Mouse (Mus musculus): ENCODE data around the gene Copz2. TPM values are rescaled to one million over a fixed set of nuclear protein-coding genes. Genes with fewer than 3 reads are reported as not detected.
"Not testable (repeated sequence)": the region's sequence is repeated elsewhere in the genome, so short reads cannot be mapped to it uniquely, and the experiment has no call there.

Gene Copz2
- polyA plus RNA-seq (2015; fragmentation: Nextera tagmentation; extraction: Ambion mirVana), result 124 and 125 TPM in 2 replicates

DNA sequence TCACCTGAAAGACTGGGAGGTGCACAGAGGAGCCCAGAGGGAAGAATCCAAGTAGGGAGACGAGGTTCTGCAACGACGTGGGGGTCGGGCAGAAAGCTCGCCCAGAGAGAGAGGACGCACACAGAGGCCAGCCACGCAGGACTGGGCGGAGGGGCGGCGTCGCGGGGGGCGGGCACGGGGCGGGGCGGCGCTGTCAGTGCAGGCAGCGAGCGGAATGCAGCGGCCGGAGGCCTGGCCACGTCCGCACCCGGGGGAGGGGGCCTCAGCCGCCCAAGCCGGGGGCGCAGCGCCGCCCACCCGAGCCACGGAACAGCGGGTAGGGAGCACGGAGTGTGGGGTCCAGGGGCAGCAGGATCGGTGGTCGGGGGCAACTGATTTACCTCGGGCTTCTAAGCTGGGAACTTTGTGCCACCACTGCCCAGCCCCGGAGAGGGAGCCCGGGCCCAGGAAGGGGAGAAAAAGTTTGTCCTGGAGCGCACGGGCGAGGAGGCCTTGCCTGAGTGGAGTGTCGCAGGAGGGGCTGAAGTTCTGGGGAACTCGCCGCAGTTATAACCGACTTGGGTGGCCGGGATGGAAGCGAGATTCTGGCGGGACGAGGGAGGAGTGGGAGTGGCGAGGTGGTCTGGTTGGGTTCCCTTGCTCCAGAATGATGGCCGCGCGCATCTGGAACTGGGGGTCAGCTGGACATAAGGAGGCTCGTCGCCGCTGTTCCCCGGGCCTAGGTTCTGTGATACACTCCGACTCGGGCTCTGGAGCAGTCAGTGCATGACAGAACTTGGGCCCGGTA, at the start of gene Copz2:
TSS of gene Copz2 (plus strand) at position 190 of the 787 bp plus-strand sequence.
- H3K27ac ChIP-seq, result peak within 1 kb of the TSS; percentile 78
- no peaks in the 10 kb centered on the region for H3K9me3 ChIP-seq
- peak within 1 kb of the TSS; percentile 40 for H3K9ac ChIP-seq
- peak within 1 kb of the TSS; percentile 78 for H3K4me2 ChIP-seq
- H3K27me3 ChIP-seq (replicated peaks), result no peaks in the 10 kb centered on the region
- peak; percentile 85 for ATAC-seq (ENCODE audit: insufficient read depth, low FRiP score, low read depth)
- 0 out of 2 replicates have a peak, but pooled peaks cover 4% of the 10 kb centered on the region for H3K4me1 ChIP-seq
- H3K36me3 ChIP-seq, result no peaks in the 10 kb centered on the region
- under 1% methylated on average over 60 of the region's 60 CpGs for whole genome bisulfite sequencing
- H3K4me3 ChIP-seq (replicated peaks), result peak within 1 kb of the TSS; percentile 62

- no peaks in the 10 kb centered on the region for H3K4me1 ChIP-seq
- H3K27me3 ChIP-seq (replicated peaks), result no peaks in the 10 kb centered on the region
- H3K4me3 ChIP-seq (replicated peaks), result no peak overlapping the region
- no peak for ATAC-seq (ENCODE audit: insufficient read depth, low FRiP score, low read depth)
- WGBS, result 90% methylated on average over 5 of the region's 5 CpGs
- peaks cover 48% of the 10 kb centered on the region for H3K36me3 ChIP-seq
- H3K9me3 ChIP-seq, result no peaks in the 10 kb centered on the region
- H3K4me2 ChIP-seq, result no peak overlapping the region
- no peak overlapping the region for H3K9ac ChIP-seq
- H3K27ac ChIP-seq, result no peak overlapping the region
These were observed 44.1 kb upstream of the Copz2 start for GRCm38 (mm10) chr11:96805606-96806005.

GRCm38 (mm10) chr11:96808066-96808465, 41.6 kb upstream of the Copz2 start:
- ATAC-seq (ENCODE audit: insufficient read depth, low FRiP score, low read depth), result no peak
- Histone ChIP-seq H3K9ac (no peak overlapping the region), H3K4me3 (replicated peaks) (no peak overlapping the region), H3K4me1 (no peaks in the 10 kb centered on the region), H3K27me3 (replicated peaks) (no peaks in the 10 kb centered on the region), H3K9me3 (no peaks in the 10 kb centered on the region), H3K36me3 (peaks cover 37% of the 10 kb centered on the region), H3K27ac (no peak overlapping the region), H3K4me2 (no peak overlapping the region)
- 62% methylated on average over 1 of the region's 1 CpGs for WGBS

GRCm38 (mm10) chr11:96809562-96810235, 40.0 kb upstream of the Copz2 start:
- Histone ChIP-seq H3K4me1 (no peaks in the 10 kb centered on the region), H3K36me3 (peaks cover 36% of the 10 kb centered on the region), H3K27me3 (replicated peaks) (no peaks in the 10 kb centered on the region), H3K9me3 (no peaks in the 10 kb centered on the region), H3K4me3 (replicated peaks) (no peak overlapping the region), H3K27ac (no peak overlapping the region), H3K4me2 (no peak overlapping the region), H3K9ac (no peak overlapping the region)
- ATAC-seq (ENCODE audit: insufficient read depth, low FRiP score, low read depth), result no peak
- WGBS, result 88% methylated on average over 6 of the region's 6 CpGs

DNA sequence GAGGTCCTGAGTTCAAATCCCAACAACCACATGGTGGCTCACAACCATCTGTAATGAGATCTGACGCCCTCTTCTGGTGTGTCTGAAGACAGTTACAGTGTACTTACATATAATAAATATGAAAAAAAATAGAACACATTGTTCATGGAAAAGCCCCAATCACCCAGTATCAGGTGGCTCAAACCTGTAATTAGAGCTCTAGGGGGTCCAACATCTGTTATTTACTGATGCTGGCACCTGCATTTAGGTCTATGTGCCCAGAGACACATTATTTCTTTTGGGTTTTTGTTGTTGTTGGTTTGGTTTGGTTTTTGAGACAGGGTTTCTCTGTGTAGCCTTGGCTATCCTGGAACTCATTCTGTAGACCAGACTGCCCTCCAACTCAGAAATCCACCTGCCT, 38.5 kb upstream of the Copz2 start:
- not testable (repeated sequence) for H3K9me3 ChIP-seq; H3K27me3 ChIP-seq (replicated peaks); ATAC-seq (ENCODE audit: insufficient read depth, low FRiP score, low read depth); H3K4me2 ChIP-seq; H3K4me1 ChIP-seq; H3K27ac ChIP-seq; H3K9ac ChIP-seq; H3K4me3 ChIP-seq (replicated peaks)
- H3K36me3 ChIP-seq, result peaks cover 38% of the 10 kb centered on the region
- 94% methylated on average over 1 of the region's 1 CpGs for WGBS

DNA sequence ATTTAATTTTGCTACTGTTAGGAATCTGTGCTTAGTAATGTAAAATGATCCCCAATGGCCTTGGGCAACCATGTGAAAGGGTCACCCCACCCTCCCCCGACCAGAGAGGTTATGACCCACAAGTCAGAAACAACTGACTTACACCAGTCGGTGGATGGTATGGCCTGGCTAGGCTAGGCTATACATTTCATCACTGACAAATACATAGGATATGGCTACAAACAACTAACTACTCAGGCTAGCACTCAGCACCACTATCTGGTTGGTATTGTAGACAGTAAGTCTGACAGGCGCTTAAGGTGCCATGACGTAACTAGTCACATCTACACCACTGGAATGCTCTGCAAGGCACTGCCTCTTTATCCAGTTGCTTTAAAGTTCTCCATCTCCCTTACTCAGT, 36.2 kb upstream of the Copz2 start:
- WGBS, result 77% methylated on average over 4 of the region's 4 CpGs
- no peak for ATAC-seq (ENCODE audit: insufficient read depth, low FRiP score, low read depth)
- Histone ChIP-seq H3K27me3 (replicated peaks) (no peaks in the 10 kb centered on the region), H3K4me3 (replicated peaks) (no peak overlapping the region), H3K4me2 (no peak overlapping the region), H3K36me3 (peaks cover 38% of the 10 kb centered on the region), H3K9ac (no peak overlapping the region), H3K4me1 (no peaks in the 10 kb centered on the region), H3K27ac (no peak overlapping the region), H3K9me3 (no peaks in the 10 kb centered on the region)

DNA sequence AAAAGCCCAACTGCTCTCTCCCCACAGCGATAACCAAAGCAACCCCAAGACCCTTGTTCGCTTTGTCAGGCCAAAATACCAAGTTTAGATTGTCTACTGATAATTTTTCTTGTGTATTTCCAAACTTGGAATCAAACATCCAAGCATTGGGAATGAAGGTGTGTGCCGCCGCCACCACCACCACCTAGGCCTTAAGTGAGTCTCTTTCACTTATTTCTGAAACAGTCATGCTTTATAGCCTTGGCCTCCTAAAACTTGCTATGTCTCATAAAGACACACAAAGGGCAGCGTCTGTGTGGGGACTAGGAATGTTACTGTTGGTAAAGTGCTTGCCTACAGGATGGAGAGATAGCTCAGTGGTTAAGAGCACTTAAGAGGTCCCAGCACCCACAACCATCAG, 35.8 kb upstream of the Copz2 start:
- 86% methylated on average over 5 of the region's 5 CpGs for WGBS
- H3K9me3 ChIP-seq, result no peaks in the 10 kb centered on the region
- no peaks in the 10 kb centered on the region for H3K27me3 ChIP-seq (replicated peaks)
- peaks cover 38% of the 10 kb centered on the region for H3K36me3 ChIP-seq
- no peak for ATAC-seq (ENCODE audit: insufficient read depth, low FRiP score, low read depth)
- no peak overlapping the region for H3K4me2 ChIP-seq
- H3K4me1 ChIP-seq, result no peaks in the 10 kb centered on the region
- no peak overlapping the region for H3K4me3 ChIP-seq (replicated peaks)
- H3K9ac ChIP-seq, result no peak overlapping the region
- H3K27ac ChIP-seq, result no peak overlapping the region

DNA sequence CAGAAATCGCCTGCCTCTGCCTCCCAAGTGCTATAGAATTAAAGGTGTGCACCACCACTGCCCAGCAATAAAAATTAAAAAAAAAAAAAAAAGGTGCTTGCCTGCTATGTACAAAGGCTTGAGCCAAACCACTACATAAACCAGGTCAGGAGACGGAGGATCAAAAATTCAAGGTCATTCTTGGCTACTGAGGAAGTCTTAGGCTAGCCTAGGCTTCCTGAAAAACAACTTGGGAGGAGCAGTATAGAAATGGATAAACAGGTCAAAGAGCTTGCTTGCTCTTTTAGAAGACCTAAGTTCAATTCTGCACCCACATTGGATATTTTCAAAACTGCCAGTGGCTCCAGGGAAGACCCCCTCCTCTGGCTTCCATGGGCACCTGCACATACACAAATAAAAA, 35.2 kb upstream of the Copz2 start:
- Histone ChIP-seq H3K9ac (no peak overlapping the region), H3K4me2 (no peak overlapping the region), H3K27ac (no peak overlapping the region), H3K4me3 (replicated peaks) (no peak overlapping the region), H3K9me3 (no peaks in the 10 kb centered on the region), H3K27me3 (replicated peaks) (no peaks in the 10 kb centered on the region), H3K4me1 (no peaks in the 10 kb centered on the region), H3K36me3 (peaks cover 40% of the 10 kb centered on the region)
- WGBS, result 81% methylated on average over 2 of the region's 2 CpGs
- no peak for ATAC-seq (ENCODE audit: insufficient read depth, low FRiP score, low read depth)

DNA sequence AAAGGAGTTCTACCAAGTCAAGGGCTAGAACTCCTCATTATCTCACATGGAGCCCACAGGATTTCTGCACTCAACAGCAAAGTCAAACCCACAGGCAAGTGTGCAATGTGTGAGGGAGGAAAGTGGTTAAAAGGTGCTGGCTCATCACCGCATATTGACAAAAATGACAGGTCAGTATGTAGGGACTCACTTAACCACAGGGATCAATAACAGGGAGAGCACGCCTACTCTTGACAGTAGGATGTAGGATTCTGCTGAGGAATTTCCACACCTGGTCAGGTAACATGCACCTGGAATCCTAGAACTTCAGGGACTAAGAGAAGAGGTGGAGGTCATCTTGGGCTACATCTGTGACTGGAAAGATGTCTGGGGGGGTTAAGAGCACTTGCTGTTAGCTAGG, 33.8 kb upstream of the Copz2 start:
- H3K36me3 ChIP-seq, result peaks cover 44% of the 10 kb centered on the region
- no peak for ATAC-seq (ENCODE audit: insufficient read depth, low FRiP score, low read depth)
- 88% methylated on average over 2 of the region's 2 CpGs for WGBS

GRCm38 (mm10) chr11:96816494-96816893, 33.2 kb upstream of the Copz2 start:
- no peak overlapping the region for H3K4me3 ChIP-seq (replicated peaks)
- H3K36me3 ChIP-seq, result peaks cover 48% of the 10 kb centered on the region
- H3K27me3 ChIP-seq (replicated peaks), result no peaks in the 10 kb centered on the region
- H3K27ac ChIP-seq, result no peak overlapping the region
- ATAC-seq (ENCODE audit: insufficient read depth, low FRiP score, low read depth), result no peak
- 85% methylated on average over 1 of the region's 1 CpGs for WGBS
- H3K9ac ChIP-seq, result no peak overlapping the region
- H3K9me3 ChIP-seq, result no peaks in the 10 kb centered on the region
- H3K4me1 ChIP-seq, result no peaks in the 10 kb centered on the region
- H3K4me2 ChIP-seq, result no peak overlapping the region

More for the DNA sequence above, 33.8 kb upstream of the Copz2 start:
- Histone ChIP-seq H3K4me2 (no peak overlapping the region), H3K9me3 (no peaks in the 10 kb centered on the region), H3K4me3 (replicated peaks) (no peak overlapping the region), H3K27ac (no peak overlapping the region), H3K27me3 (replicated peaks) (no peaks in the 10 kb centered on the region), H3K4me1 (no peaks in the 10 kb centered on the region), H3K9ac (no peak overlapping the region)

DNA sequence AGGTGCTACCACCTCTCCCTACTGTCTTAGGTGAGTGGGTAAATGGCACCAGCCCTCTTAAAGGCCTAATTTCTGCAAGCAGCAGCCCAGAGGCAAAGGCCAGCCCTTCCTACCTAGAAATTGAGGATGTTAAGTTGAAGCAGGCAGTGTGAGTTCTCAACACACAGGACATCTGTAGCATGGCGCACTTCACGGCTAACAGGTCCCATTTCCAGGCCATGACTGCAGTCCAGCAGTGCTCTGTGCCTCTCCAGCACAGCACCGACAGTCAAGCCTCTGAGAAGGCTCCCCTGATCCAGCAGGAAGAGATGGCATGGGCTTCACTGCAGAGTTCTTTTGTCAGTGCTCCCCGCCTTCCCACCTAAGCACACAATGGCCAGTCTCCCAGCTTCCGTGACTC, 32.7 kb upstream of the Copz2 start:
- 84% methylated on average over 5 of the region's 5 CpGs for WGBS
- Histone ChIP-seq H3K4me2 (no peak overlapping the region), H3K4me1 (no peaks in the 10 kb centered on the region), H3K36me3 (peaks cover 51% of the 10 kb centered on the region), H3K9me3 (no peaks in the 10 kb centered on the region), H3K4me3 (replicated peaks) (no peak overlapping the region), H3K27ac (no peak overlapping the region), H3K9ac (no peak overlapping the region), H3K27me3 (replicated peaks) (no peaks in the 10 kb centered on the region)
- no peak for ATAC-seq (ENCODE audit: insufficient read depth, low FRiP score, low read depth)

- peaks cover 51% of the 10 kb centered on the region for H3K36me3 ChIP-seq
- 82% methylated on average over 8 of the region's 8 CpGs for WGBS
- ATAC-seq (ENCODE audit: insufficient read depth, low FRiP score, low read depth), result no peak
These were observed 31.5 kb upstream of the Copz2 start for GRCm38 (mm10) chr11:96818128-96818710.

More at GRCm38 (mm10) chr11:96818128-96818710, 31.5 kb upstream of the Copz2 start:
- Histone ChIP-seq H3K9me3 (no peaks in the 10 kb centered on the region), H3K4me3 (replicated peaks) (no peak overlapping the region), H3K4me1 (peaks cover 7% of the 10 kb centered on the region), H3K4me2 (no peak overlapping the region), H3K27me3 (replicated peaks) (no peaks in the 10 kb centered on the region), H3K27ac (no peak overlapping the region), H3K9ac (no peak overlapping the region)
